Mouse (Mus musculus) kidney, embryonic 14.5 days (tissue): ENCODE data around the gene Cbfa2t2. TPM values are rescaled to one million over a fixed set of nuclear protein-coding genes. Genes with fewer than 3 reads are reported as not detected.

Experiments
- ATAC-seq: fragments of 200-750 bp; cut with Nextera tagmentation; 2 replicates; pipeline ENCODE4 v1.8.0; 2017; ENCODE audit warnings: moderate number of reproducible peaks, mild to moderate bottlenecking, moderate TSS enrichment, moderate library complexity; ENCODE audit not compliant: low FRiP score, low TSS enrichment
- H3K27ac ChIP-seq: fragments of 300-500 bp; sonication (generic); 2 replicates; pipeline ENCODE4 v1.5.1; 2014; ENCODE audit warnings: low read depth, mild to moderate bottlenecking, low read length, moderate library complexity, mixed read lengths
- H3K27me3 ChIP-seq: fragments of 300-500 bp; sonication (generic); 2 replicates; pipeline ENCODE4 v1.6.1; 2014; ENCODE audit warnings: mild to moderate bottlenecking, low read length; ENCODE audit not compliant: control insufficient read depth, insufficient read depth
- H3K36me3 ChIP-seq: fragments of 300-500 bp; sonication (generic); 2 replicates; pipeline ENCODE4 v1.6.1; 2014; ENCODE audit warnings: low read length, mixed read lengths; ENCODE audit not compliant: control insufficient read depth, insufficient read depth
- H3K4me1 ChIP-seq: fragments of 300-500 bp; sonication (generic); 2 replicates; pipeline ENCODE4 v1.6.1; 2014; ENCODE audit warnings: low read length, mixed read lengths; ENCODE audit not compliant: control insufficient read depth, insufficient read depth
- H3K4me2 ChIP-seq: fragments of 300-500 bp; sonication (generic); replicated peaks from 2 replicates; pipeline ENCODE4 v1.6.1; 2014; ENCODE audit warnings: low read depth, mild to moderate bottlenecking, low read length
- H3K4me3 ChIP-seq: fragments of 300-500 bp; sonication (generic); 2 replicates; pipeline ENCODE4 v1.5.1; 2014; ENCODE audit warnings: mild to moderate bottlenecking, low read length
- H3K9ac ChIP-seq: fragments of 300-500 bp; sonication (generic); 2 replicates; pipeline ENCODE4 v1.6.1; 2014; ENCODE audit warnings: low read depth, mild to moderate bottlenecking, low read length, moderate library complexity
- H3K9me3 ChIP-seq: fragments of 300-500 bp; sonication (generic); 2 replicates; pipeline ENCODE4 v1.6.1; 2016; ENCODE audit warnings: low read length; ENCODE audit not compliant: control insufficient read depth
- WGBS: fragments of 180-500 bp; shearing (Covaris S2); extraction: QIAGEN DNeasy Blood & Tissue Kit; methylation state at CpG from one replicate; pipeline ENCODE4 v1.1.7; 2014; 5-methylcytosine and 5-hydroxymethylcytosine counted together
- polyA plus RNA-seq: library from polyadenylated mRNA; unstranded; fragments of >200 nt; fragmentation: Nextera tagmentation; extraction: Ambion mirVana; gene quantifications from 2 replicates; pipeline ENCODE4 v1.2.1, GENCODE M21; 2014

The Cbfa2t2 gene
- polyA plus RNA-seq, 1 experiment from 2014 or later, result 44.4 TPM

DNA sequence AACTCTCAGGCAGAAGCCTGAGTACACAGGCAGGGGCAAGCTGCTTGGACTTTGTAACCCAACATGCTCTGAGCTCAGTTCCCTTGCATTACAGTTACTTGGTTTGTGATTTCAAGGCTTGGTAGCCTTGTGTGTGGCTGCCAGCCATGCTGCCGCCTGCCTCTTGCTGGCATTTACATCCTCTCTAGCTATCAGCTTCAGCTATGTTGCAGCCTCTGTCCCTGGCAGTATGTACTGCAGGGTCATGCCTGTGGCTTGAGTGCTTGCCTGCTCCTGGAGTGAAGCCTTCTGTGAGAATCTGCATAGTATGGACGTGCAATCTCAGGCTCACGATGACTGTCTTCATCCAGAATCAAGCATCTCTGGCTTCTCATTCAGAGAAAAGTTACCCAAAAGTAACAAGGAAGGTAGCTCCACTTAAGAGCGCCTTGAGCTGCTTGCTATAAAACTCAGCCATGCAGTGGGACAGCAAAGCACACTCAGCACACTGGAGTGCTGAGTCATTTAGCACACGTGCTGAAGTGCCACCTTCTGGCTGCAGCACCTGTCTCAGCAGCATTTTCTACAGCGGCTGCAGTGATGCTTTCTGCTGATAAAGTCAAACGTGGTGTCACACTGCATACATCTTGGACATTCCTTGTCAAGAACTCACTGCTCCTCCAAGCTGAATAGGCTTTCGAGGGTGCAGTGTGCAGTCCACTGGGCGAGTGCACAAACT is 71.4 kb downstream of the Cbfa2t2 start:
- Histone ChIP-seq H3K4me3 (no peak overlapping the region), H3K27ac (no peak overlapping the region)

DNA sequence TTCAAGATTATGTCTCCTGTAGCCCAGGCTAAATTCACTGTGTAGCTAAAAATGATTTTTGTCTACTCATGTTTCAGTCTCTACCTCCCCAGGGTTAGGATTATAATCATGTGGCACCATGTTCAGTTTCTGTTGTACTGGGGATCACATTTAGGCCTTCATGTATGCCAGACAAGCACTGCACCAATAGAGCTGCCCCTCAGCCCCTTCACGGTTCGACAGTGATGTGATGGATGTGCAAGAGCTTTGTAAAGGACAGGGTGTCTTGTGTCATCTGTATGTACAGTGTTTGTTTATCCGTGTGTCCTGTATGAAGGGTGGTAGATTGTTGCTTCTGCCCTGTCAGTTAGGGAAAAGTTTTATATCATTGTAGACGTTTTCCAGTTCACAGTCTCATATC is 72.2 kb downstream of the Cbfa2t2 start:
- Histone ChIP-seq H3K4me2 (no peak overlapping the region), H3K4me3 (no peak overlapping the region), H3K36me3 (peaks cover 47% of the 10 kb centered on the region; the same call in 1 of the 2 replicates), H3K9ac (no peak overlapping the region), H3K4me1 (no peaks in the 10 kb centered on the region), H3K27me3 (no peaks in the 10 kb centered on the region), H3K27ac (no peak overlapping the region), H3K9me3 (no peaks in the 10 kb centered on the region)
- 83% methylated on average over 4 of the region's 4 CpGs for WGBS
- no peak for ATAC-seq

More for the DNA sequence above, 71.4 kb downstream of the Cbfa2t2 start:
- H3K9ac ChIP-seq, result no peak overlapping the region
- no peak overlapping the region for H3K4me2 ChIP-seq
- WGBS, result 73% methylated on average over 9 of the region's 9 CpGs
- peaks cover 48% of the 10 kb centered on the region; the same call in 1 of the 2 replicates for H3K36me3 ChIP-seq
- no peak for ATAC-seq
- no peaks in the 10 kb centered on the region for H3K27me3 ChIP-seq
- no peaks in the 10 kb centered on the region for H3K4me1 ChIP-seq
- no peaks in the 10 kb centered on the region for H3K9me3 ChIP-seq

DNA sequence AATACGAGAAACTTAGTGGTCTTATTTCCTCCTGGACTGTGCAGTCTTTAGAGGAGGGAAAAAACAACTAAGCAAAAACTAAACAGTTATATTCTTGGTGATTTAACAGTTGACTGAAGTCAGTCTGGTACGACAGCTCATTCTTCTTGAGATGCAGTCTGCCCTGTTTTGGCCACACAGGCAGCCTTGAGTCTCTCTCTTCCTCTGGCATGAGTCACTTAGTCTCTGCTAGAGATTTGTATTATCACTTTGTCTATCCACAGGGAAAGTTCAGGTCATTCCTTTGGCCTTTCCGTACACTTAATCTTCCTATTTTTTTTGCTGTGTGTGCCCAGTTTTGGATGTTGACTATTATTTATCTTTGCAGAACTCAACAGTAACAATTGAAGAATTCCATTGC is 73.9 kb downstream of the Cbfa2t2 start:
- H3K27ac ChIP-seq, result no peak overlapping the region
- H3K4me2 ChIP-seq, result no peak overlapping the region
- H3K4me3 ChIP-seq, result no peak overlapping the region
- H3K4me1 ChIP-seq, result no peaks in the 10 kb centered on the region
- no peaks in the 10 kb centered on the region for H3K9me3 ChIP-seq
- no peak overlapping the region for H3K9ac ChIP-seq
- WGBS, result 87% methylated on average over 3 of the region's 3 CpGs
- no peaks in the 10 kb centered on the region for H3K27me3 ChIP-seq
- peaks cover 31% of the 10 kb centered on the region; the same call in 1 of the 2 replicates for H3K36me3 ChIP-seq
- no peak for ATAC-seq

DNA sequence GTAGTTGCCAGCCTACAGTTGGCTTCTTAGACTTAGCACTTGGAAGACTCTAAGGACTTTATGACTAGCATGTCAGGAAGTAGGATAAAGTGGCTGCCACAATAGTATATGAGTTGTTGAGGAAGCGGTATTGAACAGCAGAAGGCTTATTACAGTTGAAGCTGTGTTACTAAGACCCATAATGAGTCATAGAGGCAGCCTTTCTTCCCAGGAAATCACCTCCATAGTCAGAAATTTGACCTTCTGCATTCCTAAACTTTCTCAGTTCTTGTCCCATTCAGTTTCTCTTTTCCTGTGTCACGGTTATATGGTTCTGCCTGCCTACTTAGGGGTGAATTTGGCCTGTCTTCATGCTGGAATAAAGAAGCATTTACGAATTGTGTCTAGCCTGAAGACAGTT is 80.7 kb downstream of the Cbfa2t2 start:
- no peaks in the 10 kb centered on the region for H3K27me3 ChIP-seq
- H3K36me3 ChIP-seq, result peaks cover 33% of the 10 kb centered on the region
- WGBS, result 78% methylated on average over 3 of the region's 3 CpGs
- no peak overlapping the region for H3K4me3 ChIP-seq
- H3K4me1 ChIP-seq, result no peaks in the 10 kb centered on the region
- no peak overlapping the region for H3K27ac ChIP-seq
- no peak for ATAC-seq
- no peak overlapping the region for H3K9ac ChIP-seq
- H3K9me3 ChIP-seq, result no peaks in the 10 kb centered on the region
- H3K4me2 ChIP-seq, result no peak overlapping the region

DNA sequence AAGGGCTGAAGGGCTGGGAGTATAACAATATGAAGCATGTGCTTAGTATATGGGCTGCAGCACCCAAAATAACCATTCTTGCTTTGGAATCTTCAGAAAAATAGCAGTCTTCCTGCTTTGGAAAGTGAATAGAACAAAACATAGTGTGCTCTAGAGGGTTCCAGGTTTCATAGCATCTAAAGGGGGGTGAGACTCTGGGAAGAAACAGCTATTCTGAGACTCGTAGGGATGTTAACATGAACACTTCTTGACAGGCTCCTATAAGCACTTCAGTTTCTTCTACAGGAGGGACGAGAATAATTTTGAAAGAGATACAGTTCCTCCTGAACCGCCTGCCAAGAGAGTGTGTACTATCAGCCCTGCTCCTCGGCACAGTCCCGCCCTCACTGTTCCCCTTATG is 81.1 kb downstream of the Cbfa2t2 start:
- no peaks in the 10 kb centered on the region for H3K4me1 ChIP-seq
- H3K9me3 ChIP-seq, result no peaks in the 10 kb centered on the region
- no peak overlapping the region for H3K27ac ChIP-seq
- no peak overlapping the region for H3K4me3 ChIP-seq
- H3K36me3 ChIP-seq, result peaks cover 35% of the 10 kb centered on the region
- no peaks in the 10 kb centered on the region for H3K27me3 ChIP-seq
- no peak overlapping the region for H3K9ac ChIP-seq
- no peak for ATAC-seq
- no peak overlapping the region for H3K4me2 ChIP-seq
- 95% methylated on average over 5 of the region's 5 CpGs for WGBS

DNA sequence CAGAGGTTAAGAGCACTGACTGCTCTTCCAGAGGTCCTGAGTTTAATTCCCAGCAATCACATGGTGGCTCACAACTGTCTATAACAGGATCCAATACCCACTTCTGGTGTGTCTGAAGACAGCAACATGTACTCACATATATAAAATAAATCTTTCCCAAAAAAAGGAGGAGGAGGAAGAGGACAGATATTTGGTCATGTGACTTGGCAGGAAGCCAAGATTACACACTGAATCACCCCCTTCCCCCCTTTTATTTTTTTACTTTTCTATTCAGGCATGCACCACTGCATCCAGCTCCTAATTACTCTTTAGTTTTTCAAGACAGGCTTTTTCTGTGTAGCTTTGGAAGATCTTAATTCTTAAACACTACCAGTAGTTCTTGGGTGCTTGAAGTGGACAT is 85.2 kb downstream of the Cbfa2t2 start:
- H3K9ac ChIP-seq, result no peak overlapping the region
- peaks cover 55% of the 10 kb centered on the region for H3K36me3 ChIP-seq
- no peaks in the 10 kb centered on the region for H3K9me3 ChIP-seq
- H3K27ac ChIP-seq, result no peak overlapping the region
- H3K4me3 ChIP-seq, result no peak overlapping the region
- no peaks in the 10 kb centered on the region for H3K27me3 ChIP-seq
- no peak for ATAC-seq
- H3K4me2 ChIP-seq, result no peak overlapping the region
- H3K4me1 ChIP-seq, result no peaks in the 10 kb centered on the region

DNA sequence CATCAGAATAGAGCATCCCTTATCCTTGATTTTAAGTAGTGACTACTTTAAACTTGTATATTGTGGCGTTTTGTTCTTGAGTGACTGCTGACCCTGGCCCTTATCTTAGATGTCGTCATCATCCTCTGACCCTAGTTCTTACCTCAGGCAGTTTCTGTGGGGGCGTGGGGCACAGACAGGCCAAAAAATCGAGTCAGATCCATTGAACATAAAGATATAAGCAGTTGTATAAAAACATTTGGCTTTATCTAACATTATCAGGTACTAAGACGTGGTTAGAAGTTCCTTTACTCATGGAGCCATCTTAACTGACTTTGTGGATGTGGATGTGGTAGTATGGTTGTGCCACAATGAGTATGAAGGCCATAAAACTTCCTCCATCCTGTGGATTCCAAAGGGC is 86.1 kb downstream of the Cbfa2t2 start:
- Histone ChIP-seq H3K4me2 (no peak overlapping the region), H3K9me3 (no peaks in the 10 kb centered on the region), H3K9ac (no peak overlapping the region), H3K27me3 (no peaks in the 10 kb centered on the region), H3K27ac (no peak overlapping the region), H3K4me3 (no peak overlapping the region), H3K36me3 (peaks cover 50% of the 10 kb centered on the region), H3K4me1 (no peaks in the 10 kb centered on the region)
- 90% methylated on average over 5 of the region's 5 CpGs for WGBS
- no peak for ATAC-seq

DNA sequence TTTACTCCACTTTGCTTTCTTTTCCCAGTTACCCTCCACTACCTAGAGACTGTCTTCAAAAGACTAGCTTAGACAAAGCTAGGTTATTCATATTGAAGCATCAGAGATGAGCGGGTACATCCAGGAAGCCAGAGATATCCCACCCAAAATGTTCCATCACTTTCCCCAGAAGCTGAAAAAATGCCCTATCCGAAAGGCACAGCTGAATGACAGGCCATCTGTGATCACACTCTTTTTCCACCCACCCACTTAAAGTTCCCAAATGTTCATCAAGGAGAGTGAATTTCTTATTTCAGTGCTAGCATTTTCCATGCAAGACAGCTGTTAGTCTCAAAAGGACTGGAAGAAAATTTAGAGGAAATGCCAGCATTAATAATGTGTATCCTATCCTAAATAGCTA is 89.0 kb downstream of the Cbfa2t2 start:
- Histone ChIP-seq H3K27ac (no peak overlapping the region), H3K4me1 (no peaks in the 10 kb centered on the region), H3K27me3 (no peaks in the 10 kb centered on the region), H3K4me3 (no peak overlapping the region), H3K9me3 (no peaks in the 10 kb centered on the region), H3K4me2 (no peak overlapping the region), H3K36me3 (peaks cover 49% of the 10 kb centered on the region; the same call in 1 of the 2 replicates), H3K9ac (no peak overlapping the region)
- 91% methylated on average over 2 of the region's 2 CpGs for WGBS
- ATAC-seq, result no peak

DNA sequence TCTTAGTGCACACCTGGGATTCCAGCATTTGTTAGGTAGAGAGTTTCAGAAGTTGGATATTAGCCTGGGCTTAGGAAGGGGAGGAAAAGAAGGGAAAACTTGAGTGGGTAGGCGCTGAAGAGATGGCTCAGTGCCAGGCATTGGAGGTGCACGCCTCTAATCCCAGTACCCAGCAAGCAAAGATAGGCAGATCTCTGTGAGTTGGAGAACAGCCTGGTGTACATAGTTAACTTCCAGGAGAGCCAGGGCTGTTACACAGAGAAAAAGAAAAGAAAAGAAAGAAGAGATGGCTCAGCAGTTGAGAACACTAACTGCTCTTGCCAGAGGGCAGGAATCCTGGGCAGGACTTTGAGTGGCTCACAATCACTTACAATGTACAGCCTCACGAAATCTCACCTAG is 90.2 kb downstream of the Cbfa2t2 start:
- H3K4me1 ChIP-seq, result no peaks in the 10 kb centered on the region
- H3K4me2 ChIP-seq, result no peak overlapping the region
- no peak overlapping the region for H3K27ac ChIP-seq
- peaks cover 51% of the 10 kb centered on the region for H3K36me3 ChIP-seq
- H3K9me3 ChIP-seq, result no peaks in the 10 kb centered on the region
- H3K9ac ChIP-seq, result no peak overlapping the region
- 92% methylated on average over 3 of the region's 3 CpGs for WGBS
- H3K4me3 ChIP-seq, result no peak overlapping the region
- H3K27me3 ChIP-seq, result no peaks in the 10 kb centered on the region
- no peak for ATAC-seq
